Mouse (Mus musculus) bone marrow macrophage, adult 2 months (primary cell): ENCODE data around the gene Mup17. TPM values are rescaled to one million over a fixed set of nuclear protein-coding genes. Genes with fewer than 3 reads are reported as not detected.
"Not testable (repeated sequence)": the region's sequence is repeated elsewhere in the genome, so short reads cannot be mapped to it uniquely, and the experiment has no call there.

Experiments
- H3K27ac ChIP-seq: 2 replicates; pipeline ENCODE4 v1.5.1; 2012; ENCODE audit warnings: low read depth, low read length; ENCODE audit not compliant: insufficient read depth
- H3K4me1 ChIP-seq: 2 replicates; pipeline ENCODE4 v1.6.1; 2012; ENCODE audit warnings: low read length; ENCODE audit not compliant: control insufficient read depth, insufficient read depth
- H3K4me3 ChIP-seq: 2 replicates; pipeline ENCODE4 v1.5.1; 2012; ENCODE audit warnings: mild to moderate bottlenecking, low read length, moderate library complexity; ENCODE audit not compliant: insufficient read depth
- polyA plus RNA-seq: library from polyadenylated mRNA; stranded (reverse); fragments of >200 nt; gene quantifications from 2 replicates; pipeline ENCODE4 v1.2.4, GENCODE M21; 2012; ENCODE audit not compliant: missing spikeins, insufficient read depth, insufficient read length

Gene Mup17
- polyA plus RNA-seq, result not detected in 2 replicates

GRCm38 (mm10) chr4:61595771-61596170, at the start of gene Mup17:
Gene Mup17 (minus strand): TSS chr4:61595871.
- H3K4me3 ChIP-seq, H3K4me1 ChIP-seq, H3K27ac ChIP-seq: not testable (repeated sequence)

- not testable (repeated sequence) for H3K4me1 ChIP-seq, H3K27ac ChIP-seq, H3K4me3 ChIP-seq
Observed at GRCm38 (mm10) chr4:61571561-61571960, 24.1 kb downstream of the Mup17 start.

DNA sequence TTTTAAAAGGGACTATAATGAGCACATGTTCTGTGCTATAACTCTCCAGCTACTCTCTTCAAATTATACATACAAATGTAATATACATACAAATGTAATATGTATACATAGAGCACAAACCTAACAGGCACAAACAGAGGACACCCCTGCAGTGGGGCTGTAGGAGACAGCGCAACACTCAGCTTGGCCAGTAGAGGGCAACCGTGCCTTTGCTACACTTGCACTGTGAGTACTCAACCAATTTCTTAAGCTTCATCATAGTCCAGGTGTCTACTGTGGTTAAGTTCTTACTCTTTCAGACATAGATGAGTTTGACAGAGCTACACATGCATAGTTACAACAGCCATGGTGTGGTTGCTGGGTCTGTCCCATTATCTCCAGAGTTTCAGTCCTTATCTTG, 39.8 kb downstream of the Mup17 start:
- H3K27ac ChIP-seq, H3K4me1 ChIP-seq, H3K4me3 ChIP-seq: not testable (repeated sequence)

Other genes with a start within 250 kb of the Mup17 start
- gene Mup15, start 156.1 kb downstream of the Mup17 start, polyA plus RNA-seq, result not detected in 2 replicates
- not detected in 2 replicates for gene Mup16, start 76.3 kb downstream of the Mup17 start, polyA plus RNA-seq
- not detected in 2 replicates for gene Mup18, start 78.3 kb upstream of the Mup17 start, polyA plus RNA-seq
- not detected in 2 replicates for gene Mup19, start 186.4 kb upstream of the Mup17 start, polyA plus RNA-seq
- not detected in 2 replicates for gene Mup5, start 239.4 kb upstream of the Mup17 start, polyA plus RNA-seq